In genomic region chr11:89363981-89364380, GRCm38 (mm10) we compare ENCODE assay signal across 24 mouse cellular contexts.
"Had no signal": no experiment of that assay in that cellular context is flagged by ENCODE, and none has a peak within 500 bp of the region (broad histone marks: within the 10 kb centered on the region; RNA-seq: fewer than 3 reads in every experiment).

No protein-coding gene starts in this region.

- H3K27me3 ChIP-seq: embryonic facial prominence, embryonic 13.5 days; embryonic facial prominence, embryonic 15.5 days; forebrain, embryonic 12.5 days; forebrain, embryonic 13.5 days; forebrain, embryonic 15.5 days had no signal

- ATAC-seq: forebrain, embryonic 13.5 days; forebrain, embryonic 14.5 days; forebrain, embryonic 15.5 days; forebrain, embryonic 16.5 days; forebrain, postnatal 0 days had no signal

- H3K4me2 ChIP-seq: embryonic facial prominence, embryonic 12.5 days; embryonic facial prominence, embryonic 13.5 days; embryonic facial prominence, embryonic 15.5 days; forebrain, embryonic 12.5 days; forebrain, embryonic 13.5 days; forebrain, embryonic 15.5 days had no signal

- DNase-seq: cerebellum, adult 2 months; cerebellum, adult 9-10 months; cerebellum, adult 9-11 months; cerebellum, postnatal 36 days; embryo, embryonic 11 days; forebrain, postnatal 0 days; gastrocnemius, adult 2 months; gastrocnemius, postnatal 10 days; gastrocnemius, postnatal 14 days; gastrocnemius, postnatal 25 days; gastrocnemius, postnatal 36 days; heart, adult 18-20 months; heart, adult 2 months had no signal

- H3K4me3 ChIP-seq: embryonic facial prominence, embryonic 10.5 days; embryonic facial prominence, embryonic 12.5 days; embryonic facial prominence, embryonic 13.5 days; embryonic facial prominence, embryonic 15.5 days; erythroblast, embryonic 14.5 days; forebrain, embryonic 10.5 days; forebrain, embryonic 12.5 days; forebrain, embryonic 13.5 days; forebrain, embryonic 15.5 days; gastrocnemius, adult 2 months; heart, adult 2 months had no signal

- H3K36me3 ChIP-seq: embryonic facial prominence, embryonic 10.5 days; embryonic facial prominence, embryonic 12.5 days; embryonic facial prominence, embryonic 13.5 days; embryonic facial prominence, embryonic 15.5 days; forebrain, embryonic 10.5 days; forebrain, embryonic 12.5 days; forebrain, embryonic 15.5 days had no signal

- H3K9me3 ChIP-seq: embryonic facial prominence, embryonic 10.5 days; embryonic facial prominence, embryonic 12.5 days; embryonic facial prominence, embryonic 13.5 days; embryonic facial prominence, embryonic 15.5 days; forebrain, embryonic 10.5 days; forebrain, embryonic 12.5 days; forebrain, embryonic 13.5 days; forebrain, embryonic 15.5 days had no signal

- H3K27ac ChIP-seq: embryonic facial prominence, embryonic 10.5 days; embryonic facial prominence, embryonic 12.5 days; embryonic facial prominence, embryonic 13.5 days; embryonic facial prominence, embryonic 15.5 days; forebrain, embryonic 10.5 days; forebrain, embryonic 12.5 days; forebrain, embryonic 13.5 days; forebrain, embryonic 15.5 days; gastrocnemius, adult 2 months; heart, adult 2 months had no signal

- H3K9ac ChIP-seq: embryonic facial prominence, embryonic 12.5 days; embryonic facial prominence, embryonic 13.5 days; embryonic facial prominence, embryonic 15.5 days; forebrain, embryonic 12.5 days; forebrain, embryonic 13.5 days; forebrain, embryonic 15.5 days; forebrain, postnatal 0 days had no signal

- H3K4me1 ChIP-seq: embryonic facial prominence, embryonic 10.5 days; embryonic facial prominence, embryonic 12.5 days; embryonic facial prominence, embryonic 15.5 days; forebrain, embryonic 12.5 days; forebrain, embryonic 13.5 days; forebrain, embryonic 15.5 days had no signal
